Mouse (Mus musculus) forebrain, embryonic 10.5 days (tissue): ENCODE results near the gene LTO1. TPM values are rescaled to one million over a fixed set of nuclear protein-coding genes. Genes with fewer than 3 reads are reported as not detected.

Experiments
- DNase-seq: peaks from one replicate; pipeline ENCODE4 v3.0.0-alpha.2; 2017; ENCODE audit warnings: low spot score; ENCODE audit errors: extremely low spot score
- H3K27ac ChIP-seq: fragments of 300-500 bp; sonication (generic); 2 replicates; pipeline ENCODE4 v1.5.1; 2016; ENCODE audit warnings: mild to moderate bottlenecking
- H3K27me3 ChIP-seq: fragments of 300-500 bp; sonication (generic); 2 replicates; pipeline ENCODE4 v1.6.1; 2016; ENCODE audit warnings: mild to moderate bottlenecking; ENCODE audit not compliant: poor library complexity, severe bottlenecking
- H3K36me3 ChIP-seq: fragments of 300-500 bp; sonication (generic); replicated peaks from 2 replicates; pipeline ENCODE4 v1.6.1; 2016; ENCODE audit warnings: mild to moderate bottlenecking, moderate library complexity
- H3K4me1 ChIP-seq: fragments of 300-500 bp; sonication (generic); 2 replicates; pipeline ENCODE4 v1.6.1; 2016
- H3K4me3 ChIP-seq: fragments of 300-500 bp; sonication (generic); 2 replicates; pipeline ENCODE4 v1.5.1; 2016; ENCODE audit warnings: mild to moderate bottlenecking, moderate library complexity
- H3K9me3 ChIP-seq: fragments of 300-500 bp; sonication (generic); 2 replicates; pipeline ENCODE4 v1.6.1; 2016; ENCODE audit warnings: mild to moderate bottlenecking, moderate library complexity
- WGBS: fragments of 180-500 bp; shearing (Covaris S2); methylation state at CpG from one replicate; pipeline ENCODE4 v1.1.7; 2016; 5-methylcytosine and 5-hydroxymethylcytosine counted together
- polyA plus RNA-seq: library from polyadenylated mRNA; unstranded; fragments of >200 nt; fragmentation: Nextera tagmentation; extraction: Ambion mirVana; gene quantifications from 2 replicates; pipeline ENCODE4 v1.2.1, GENCODE M21; 2016

Gene LTO1
- polyA plus RNA-seq, 1 experiment from 2014 or later = 24.6 TPM

DNA sequence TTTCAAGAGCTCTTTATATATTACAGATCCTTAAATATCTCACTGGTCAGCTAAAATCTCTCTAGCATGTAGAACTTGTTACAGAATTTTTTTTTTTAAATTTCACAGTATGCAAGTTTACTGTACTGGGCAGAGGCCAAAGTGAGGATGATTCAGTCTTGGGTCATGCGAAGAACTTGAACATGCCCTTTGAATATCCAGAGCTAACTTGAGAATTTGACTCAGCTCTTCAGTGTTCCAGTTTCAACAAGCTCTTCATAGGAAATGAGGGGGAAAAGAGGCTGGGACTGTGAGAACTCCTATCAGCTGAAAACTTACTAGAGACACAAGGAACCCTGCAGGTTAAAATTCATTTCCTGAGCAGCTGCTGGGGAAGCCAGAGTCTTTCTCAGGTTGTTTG is 49.0 kb downstream of the LTO1 start:
- no peaks in the 10 kb centered on the region for H3K27me3 ChIP-seq
- H3K4me1 ChIP-seq = peaks cover 6% of the 10 kb centered on the region
- H3K4me3 ChIP-seq = no peak overlapping the region
- 92% methylated on average over 1 of the region's 1 CpGs for WGBS
- no peaks in the 10 kb centered on the region for H3K36me3 ChIP-seq
- no peak for DNase-seq
- no peaks in the 10 kb centered on the region for H3K9me3 ChIP-seq
- H3K27ac ChIP-seq = no peak overlapping the region

DNA sequence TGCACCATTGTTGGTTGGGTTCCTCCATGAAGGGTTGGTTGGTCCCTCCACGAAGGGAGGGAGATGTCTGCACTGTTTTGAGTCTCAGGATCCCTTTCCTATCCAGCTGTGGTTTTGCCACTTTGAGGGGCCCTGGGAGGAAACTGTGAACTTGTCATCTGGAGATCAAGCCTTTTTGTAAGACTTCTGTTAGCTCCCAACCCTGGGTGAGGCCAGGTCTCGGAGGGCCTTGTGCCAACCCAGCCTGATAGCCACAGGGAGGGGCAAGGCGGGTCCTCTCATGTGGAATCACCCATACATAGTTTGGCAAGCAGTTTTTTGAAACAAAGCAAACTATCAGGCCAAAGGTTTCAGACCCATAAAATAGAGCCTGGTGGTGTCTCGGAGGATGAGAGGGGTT is 49.4 kb downstream of the LTO1 start:
- Histone ChIP-seq H3K36me3 (no peaks in the 10 kb centered on the region), H3K4me3 (no peak overlapping the region), H3K4me1 (peaks cover 3% of the 10 kb centered on the region; the same call in 1 of the 2 replicates), H3K27ac (no peak overlapping the region), H3K27me3 (no peaks in the 10 kb centered on the region), H3K9me3 (no peaks in the 10 kb centered on the region)
- 88% methylated on average over 4 of the region's 4 CpGs for WGBS
- DNase-seq = no peak

DNA sequence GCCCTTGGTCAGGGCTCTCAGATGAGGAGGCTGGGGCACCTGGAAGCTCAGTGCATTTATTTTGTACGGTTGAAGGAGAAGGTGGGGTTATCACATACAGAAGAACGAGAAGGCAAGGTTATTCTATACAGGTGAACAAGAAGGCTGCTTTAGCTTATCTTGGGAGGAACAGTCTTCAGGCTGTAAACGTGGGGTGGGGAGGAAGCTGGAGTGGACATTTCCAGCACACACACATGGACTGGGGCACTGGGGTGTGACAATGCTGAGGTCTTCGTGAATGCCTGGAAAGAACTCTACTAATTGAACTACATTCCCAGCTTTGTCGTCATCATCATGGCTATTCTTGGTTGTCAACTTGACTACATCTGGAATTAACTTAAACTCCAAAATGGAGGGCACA is 51.0 kb downstream of the LTO1 start:
- no peaks in the 10 kb centered on the region for H3K4me1 ChIP-seq
- 85% methylated on average over 5 of the region's 5 CpGs for WGBS

DNA sequence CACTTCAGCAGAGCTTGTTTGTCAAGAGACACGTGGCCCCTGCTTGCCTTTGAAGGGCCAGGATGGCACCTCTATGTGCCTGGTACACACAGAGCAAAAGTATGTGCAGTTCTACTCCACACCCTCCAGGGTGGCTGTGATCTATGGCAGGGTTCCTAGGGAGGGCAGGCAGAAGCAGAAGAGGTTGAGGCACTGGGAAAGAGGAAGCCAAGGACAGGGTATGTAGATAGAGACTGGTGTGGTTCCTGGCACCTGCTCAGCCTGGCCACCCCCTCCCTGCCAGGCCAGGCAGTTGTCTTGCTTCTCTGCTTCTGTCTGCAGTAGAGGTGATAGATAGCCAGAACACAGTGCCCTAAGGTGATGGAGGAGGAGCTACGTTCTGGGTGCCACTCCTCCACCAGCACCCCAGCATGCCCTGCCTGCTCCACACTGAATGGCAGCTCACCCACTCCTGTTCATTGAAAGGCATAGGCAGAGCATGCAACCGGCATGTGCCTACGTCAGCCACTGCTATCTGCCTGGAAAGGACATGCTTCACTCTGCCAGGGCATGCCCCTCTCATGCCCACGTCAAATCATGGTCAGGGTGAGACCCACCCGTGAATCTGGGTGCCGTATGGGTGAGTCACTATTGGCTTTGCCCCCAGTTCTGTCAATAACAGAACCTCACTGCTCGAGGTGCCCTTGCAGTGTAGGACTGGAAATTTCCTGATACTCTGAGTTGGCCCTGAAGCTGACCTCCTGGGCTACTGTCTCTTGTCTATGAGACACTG is 56.3 kb downstream of the LTO1 start:
- H3K36me3 ChIP-seq = no peaks in the 10 kb centered on the region
- H3K4me3 ChIP-seq = no peak overlapping the region
- no peak for DNase-seq
- no peak overlapping the region for H3K27ac ChIP-seq
- H3K9me3 ChIP-seq = no peaks in the 10 kb centered on the region
- WGBS = 75% methylated on average over 8 of the region's 8 CpGs
- no peaks in the 10 kb centered on the region for H3K27me3 ChIP-seq
- H3K4me1 ChIP-seq = no peaks in the 10 kb centered on the region

More for the DNA sequence above, 51.0 kb downstream of the LTO1 start:
- Histone ChIP-seq H3K36me3 (no peaks in the 10 kb centered on the region), H3K9me3 (no peaks in the 10 kb centered on the region), H3K4me3 (no peak overlapping the region), H3K27ac (no peak overlapping the region), H3K27me3 (no peaks in the 10 kb centered on the region)
- DNase-seq = no peak

DNA sequence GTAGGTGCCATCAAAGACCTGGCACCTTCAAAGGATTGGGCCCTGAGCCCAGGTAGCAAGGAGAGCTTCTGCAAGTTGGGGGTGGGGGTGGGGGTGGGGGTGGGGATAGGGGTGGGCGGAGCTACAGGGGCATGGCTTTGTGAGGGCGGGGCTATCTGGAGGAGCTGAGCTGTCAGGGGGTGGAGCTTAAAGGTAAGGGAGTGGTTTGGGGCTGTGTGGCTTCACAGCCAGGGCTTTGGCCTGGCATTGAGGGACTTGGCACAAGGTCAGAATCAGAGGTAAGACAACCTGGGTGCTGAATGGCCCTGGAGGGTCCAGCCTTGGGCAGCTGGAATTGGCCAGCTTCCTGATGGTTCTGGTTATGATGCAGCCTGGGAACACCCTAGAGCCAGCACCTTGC is 56.9 kb downstream of the LTO1 start:
- no peaks in the 10 kb centered on the region for H3K36me3 ChIP-seq
- no peak overlapping the region for H3K27ac ChIP-seq
- no peak overlapping the region for H3K4me3 ChIP-seq
- DNase-seq = no peak
- no peaks in the 10 kb centered on the region for H3K27me3 ChIP-seq
- H3K9me3 ChIP-seq = no peaks in the 10 kb centered on the region
- 28% methylated on average over 2 of the region's 2 CpGs for WGBS
- H3K4me1 ChIP-seq = no peaks in the 10 kb centered on the region

DNA sequence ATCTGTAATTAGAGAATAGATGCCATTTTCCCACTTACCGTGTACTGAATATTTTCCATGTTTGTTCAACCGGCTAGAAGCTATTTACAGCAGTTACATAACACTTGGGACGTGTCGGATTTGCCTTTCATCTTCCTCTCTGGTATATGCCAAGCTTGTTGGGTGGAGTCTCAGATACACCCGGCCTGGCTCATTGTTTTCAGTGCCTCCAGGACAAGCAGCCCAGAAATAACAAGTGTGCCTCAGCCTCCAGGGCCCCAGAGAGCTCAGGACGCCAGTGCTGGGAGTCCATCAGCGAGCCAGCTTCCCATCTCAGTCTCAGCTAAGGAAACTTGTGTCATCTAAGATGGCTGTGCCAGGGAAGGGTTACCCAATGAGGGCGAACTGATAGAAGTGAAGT is 58.6 kb downstream of the LTO1 start:
- Histone ChIP-seq H3K27me3 (no peaks in the 10 kb centered on the region), H3K27ac (no peak overlapping the region), H3K36me3 (no peaks in the 10 kb centered on the region), H3K4me1 (no peaks in the 10 kb centered on the region), H3K9me3 (no peaks in the 10 kb centered on the region), H3K4me3 (no peak overlapping the region)
- whole genome bisulfite sequencing = 82% methylated on average over 8 of the region's 8 CpGs
- DNase-seq = no peak

DNA sequence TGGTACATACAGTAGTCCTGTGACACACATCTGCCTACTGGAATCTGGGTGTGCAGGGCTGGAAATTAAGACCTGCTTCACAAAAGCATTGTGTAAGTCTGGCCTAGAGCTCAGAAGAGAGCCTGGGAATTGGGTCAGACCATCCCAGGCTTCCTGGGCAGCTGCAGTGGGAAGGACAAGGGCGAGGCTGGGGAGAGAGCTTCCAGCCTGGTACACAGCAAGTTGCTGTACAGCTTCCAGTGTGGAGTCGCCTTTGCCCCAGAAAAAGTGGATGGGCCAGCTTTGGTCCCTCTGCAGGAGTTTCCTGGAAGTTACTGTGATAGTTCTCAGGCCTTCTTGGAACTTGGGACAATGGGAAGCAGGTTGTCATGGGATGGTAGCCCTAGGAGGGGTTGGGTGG is 62.2 kb downstream of the LTO1 start:
- WGBS = 74% methylated on average over 2 of the region's 2 CpGs
- H3K9me3 ChIP-seq = peaks cover 6% of the 10 kb centered on the region; the same call in 1 of the 2 replicates
- H3K27ac ChIP-seq = no peak overlapping the region
- no peaks in the 10 kb centered on the region for H3K36me3 ChIP-seq
- no peaks in the 10 kb centered on the region for H3K27me3 ChIP-seq
- no peak for DNase-seq
- no peak overlapping the region for H3K4me3 ChIP-seq
- peaks cover 8% of the 10 kb centered on the region; the same call in 1 of the 2 replicates for H3K4me1 ChIP-seq

DNA sequence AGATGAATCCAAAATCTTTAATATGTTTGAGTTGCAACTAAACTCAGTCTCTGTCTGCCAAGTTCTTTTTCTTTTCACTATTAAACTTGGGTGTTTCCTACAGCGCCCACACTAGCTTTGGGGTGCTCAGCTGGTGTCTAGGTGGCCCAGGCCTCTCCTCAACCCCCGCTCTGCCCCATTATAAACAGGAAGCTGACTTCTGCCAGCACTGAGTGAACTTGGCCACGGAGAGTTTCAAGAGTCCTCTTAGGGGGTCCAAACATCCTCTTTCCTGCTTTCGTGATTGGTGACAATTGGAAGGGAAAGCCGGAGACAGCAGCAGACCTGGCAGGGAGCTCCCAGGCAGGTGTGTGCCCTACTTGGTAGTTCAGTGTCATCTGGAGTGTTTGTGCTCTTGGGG is 64.9 kb downstream of the LTO1 start:
- DNase-seq = no peak
- Histone ChIP-seq H3K4me3 (no peak overlapping the region), H3K4me1 (peaks cover 8% of the 10 kb centered on the region; the same call in 1 of the 2 replicates), H3K36me3 (no peaks in the 10 kb centered on the region), H3K27me3 (no peaks in the 10 kb centered on the region), H3K9me3 (peaks cover 6% of the 10 kb centered on the region; the same call in 1 of the 2 replicates), H3K27ac (no peak overlapping the region)
- 87% methylated on average over 5 of the region's 5 CpGs for WGBS

Other genes starting within 250 kb of the LTO1 start
- gene Ano1, start 163.1 kb upstream of the LTO1 start, polyA plus RNA-seq = 17.9 and 22.3 TPM in 2 replicates
- gene Fgf3, start 77.0 kb upstream of the LTO1 start, polyA plus RNA-seq = 0.98 and 1.2 TPM in 2 replicates
- not detected in 2 replicates for gene Fgf4, start 67.7 kb upstream of the LTO1 start, polyA plus RNA-seq
- gene Fgf15, start 18.6 kb upstream of the LTO1 start, polyA plus RNA-seq = 60.7 and 78.7 TPM in 2 replicates
- gene Ccnd1, start 24.8 kb downstream of the LTO1 start, polyA plus RNA-seq = 233 and 246 TPM in 2 replicates